Mouse (Mus musculus): ENCODE measurements at regions not wholly inside any gene's neighbourhood (a gene's known extent, or its start where the extent isn't known, plus 50 kb on each side); places are given as distances from the start of the nearest gene placed in this dataset.
"Not testable (repeated sequence)": the region's sequence is repeated elsewhere in the genome, so short reads cannot be mapped to it uniquely, and the experiment has no call there.

GRCm38 (mm10) chr11:45404377-45405029 lies 447.3 kb upstream of the Clint1 start:
- 85% methylated on average over 10 of the region's 10 CpGs for WGBS
- ATAC-seq (ENCODE audit: low FRiP score), result no peak
- no peak overlapping the region for H3K4me3 ChIP-seq (ENCODE audit: low read depth, low read length)

GRCm38 (mm10) chr11:45424066-45424465 lies 427.8 kb upstream of the Clint1 start:
- ATAC-seq (ENCODE audit: low FRiP score); H3K4me2 ChIP-seq; DNase-seq (ENCODE audit: low spot score, missing footprints); H3K4me3 ChIP-seq (ENCODE audit: low read depth, low read length); H3K27ac ChIP-seq (ENCODE audit: low read depth, low read length); H3K9me3 ChIP-seq (ENCODE audit: control insufficient read depth, low read length); H3K9ac ChIP-seq (ENCODE audit: low read length); H3K27me3 ChIP-seq (ENCODE audit: control insufficient read depth, insufficient read depth, low read length); H3K4me1 ChIP-seq (ENCODE audit: control insufficient read depth, insufficient read depth, low read length); H3K36me3 ChIP-seq (ENCODE audit: control insufficient read depth, insufficient read depth, low read length): not testable (repeated sequence)

More at GRCm38 (mm10) chr11:45404377-45405029, 447.3 kb upstream of the Clint1 start:
- no peaks in the 10 kb centered on the region for H3K9me3 ChIP-seq (ENCODE audit: control insufficient read depth, low read length)
- no peak overlapping the region for H3K4me2 ChIP-seq
- DNase-seq (ENCODE audit: low spot score, missing footprints), result no peak
- no peaks in the 10 kb centered on the region for H3K4me1 ChIP-seq (ENCODE audit: control insufficient read depth, insufficient read depth, low read length)
- no peak overlapping the region for H3K27ac ChIP-seq (ENCODE audit: low read depth, low read length)
- H3K27me3 ChIP-seq (ENCODE audit: control insufficient read depth, insufficient read depth, low read length), result no peaks in the 10 kb centered on the region
- H3K36me3 ChIP-seq (ENCODE audit: control insufficient read depth, insufficient read depth, low read length), result no peaks in the 10 kb centered on the region
- no peak overlapping the region for H3K9ac ChIP-seq (ENCODE audit: low read length)

- Histone ChIP-seq H3K36me3 (ENCODE audit: control insufficient read depth, insufficient read depth, low read length) (no peaks in the 10 kb centered on the region), H3K4me1 (ENCODE audit: control insufficient read depth, insufficient read depth, low read length) (no peaks in the 10 kb centered on the region), H3K9me3 (ENCODE audit: control insufficient read depth, low read length) (no peaks in the 10 kb centered on the region), H3K27me3 (ENCODE audit: control insufficient read depth, insufficient read depth, low read length) (no peaks in the 10 kb centered on the region), H3K27ac (ENCODE audit: low read depth, low read length) (no peak overlapping the region), H3K9ac (ENCODE audit: low read length) (no peak overlapping the region), H3K4me2 (no peak overlapping the region), H3K4me3 (ENCODE audit: low read depth, low read length) (no peak overlapping the region)
- ATAC-seq (ENCODE audit: low FRiP score), result no peak
- no peak for DNase-seq (ENCODE audit: low spot score, missing footprints)
- 67% methylated on average over 3 of the region's 3 CpGs for WGBS
These were observed 410.7 kb upstream of the Clint1 start for GRCm38 (mm10) chr11:45440937-45441720.

- H3K27me3 ChIP-seq (ENCODE audit: control insufficient read depth, insufficient read depth, low read length), result no peaks in the 10 kb centered on the region
- DNase-seq (ENCODE audit: low spot score, missing footprints) (no peak), ATAC-seq (ENCODE audit: low FRiP score) (no peak)
- H3K27ac ChIP-seq (ENCODE audit: low read depth, low read length), result no peak overlapping the region
- H3K36me3 ChIP-seq (ENCODE audit: control insufficient read depth, insufficient read depth, low read length), result no peaks in the 10 kb centered on the region
- no peak overlapping the region for H3K9ac ChIP-seq (ENCODE audit: low read length)
- H3K9me3 ChIP-seq (ENCODE audit: control insufficient read depth, low read length), result no peaks in the 10 kb centered on the region
- WGBS, result 84% methylated on average over 2 of the region's 2 CpGs
- no peak overlapping the region for H3K4me2 ChIP-seq
- H3K4me3 ChIP-seq (ENCODE audit: low read depth, low read length), result no peak overlapping the region
- H3K4me1 ChIP-seq (ENCODE audit: control insufficient read depth, insufficient read depth, low read length), result no peaks in the 10 kb centered on the region
These were observed 405.3 kb upstream of the Clint1 start for GRCm38 (mm10) chr11:45446512-45446911.

GRCm38 (mm10) chr11:45454234-45454633 lies 397.6 kb upstream of the Clint1 start:
- ATAC-seq (ENCODE audit: low FRiP score) (no peak), DNase-seq (ENCODE audit: low spot score, missing footprints) (no peak)
- Histone ChIP-seq H3K4me1 (ENCODE audit: control insufficient read depth, insufficient read depth, low read length) (no peaks in the 10 kb centered on the region), H3K4me2 (no peak overlapping the region), H3K4me3 (ENCODE audit: low read depth, low read length) (no peak overlapping the region), H3K27ac (ENCODE audit: low read depth, low read length) (no peak overlapping the region), H3K27me3 (ENCODE audit: control insufficient read depth, insufficient read depth, low read length) (no peaks in the 10 kb centered on the region), H3K36me3 (ENCODE audit: control insufficient read depth, insufficient read depth, low read length) (no peaks in the 10 kb centered on the region), H3K9ac (ENCODE audit: low read length) (no peak overlapping the region), H3K9me3 (ENCODE audit: control insufficient read depth, low read length) (no peaks in the 10 kb centered on the region)
- 69% methylated on average over 5 of the region's 5 CpGs for whole genome bisulfite sequencing

GRCm38 (mm10) chr11:45454933-45455332 lies 396.9 kb upstream of the Clint1 start:
- WGBS, result 77% methylated on average over 3 of the region's 3 CpGs
- Histone ChIP-seq H3K4me2 (no peak overlapping the region), H3K4me1 (ENCODE audit: control insufficient read depth, insufficient read depth, low read length) (no peaks in the 10 kb centered on the region), H3K4me3 (ENCODE audit: low read depth, low read length) (no peak overlapping the region), H3K27me3 (ENCODE audit: control insufficient read depth, insufficient read depth, low read length) (no peaks in the 10 kb centered on the region), H3K9me3 (ENCODE audit: control insufficient read depth, low read length) (no peaks in the 10 kb centered on the region), H3K27ac (ENCODE audit: low read depth, low read length) (no peak overlapping the region), H3K36me3 (ENCODE audit: control insufficient read depth, insufficient read depth, low read length) (no peaks in the 10 kb centered on the region), H3K9ac (ENCODE audit: low read length) (no peak overlapping the region)
- ATAC-seq (ENCODE audit: low FRiP score), result no peak
- no peak for DNase-seq (ENCODE audit: low spot score, missing footprints)

- ATAC-seq (ENCODE audit: low FRiP score), result no peak
- no peak for DNase-seq (ENCODE audit: low spot score, missing footprints)
- Histone ChIP-seq H3K4me2 (no peak overlapping the region), H3K27ac (ENCODE audit: low read depth, low read length) (no peak overlapping the region), H3K9ac (ENCODE audit: low read length) (no peak overlapping the region), H3K4me3 (ENCODE audit: low read depth, low read length) (no peak overlapping the region), H3K27me3 (ENCODE audit: control insufficient read depth, insufficient read depth, low read length) (no peaks in the 10 kb centered on the region), H3K36me3 (ENCODE audit: control insufficient read depth, insufficient read depth, low read length) (no peaks in the 10 kb centered on the region), H3K4me1 (ENCODE audit: control insufficient read depth, insufficient read depth, low read length) (no peaks in the 10 kb centered on the region), H3K9me3 (ENCODE audit: control insufficient read depth, low read length) (no peaks in the 10 kb centered on the region)
- WGBS, result 76% methylated on average over 3 of the region's 3 CpGs
These were observed 395.1 kb upstream of the Clint1 start for GRCm38 (mm10) chr11:45456724-45457123.

GRCm38 (mm10) chr11:45457597-45457996 lies 394.3 kb upstream of the Clint1 start:
- H3K27ac ChIP-seq (ENCODE audit: low read depth, low read length), result no peak overlapping the region
- WGBS, result 79% methylated on average over 4 of the region's 4 CpGs
- H3K27me3 ChIP-seq (ENCODE audit: control insufficient read depth, insufficient read depth, low read length), result no peaks in the 10 kb centered on the region
- H3K9me3 ChIP-seq (ENCODE audit: control insufficient read depth, low read length), result no peaks in the 10 kb centered on the region
- H3K4me2 ChIP-seq, result no peak overlapping the region
- H3K4me3 ChIP-seq (ENCODE audit: low read depth, low read length), result no peak overlapping the region
- no peaks in the 10 kb centered on the region for H3K36me3 ChIP-seq (ENCODE audit: control insufficient read depth, insufficient read depth, low read length)
- H3K9ac ChIP-seq (ENCODE audit: low read length), result no peak overlapping the region
- DNase-seq (ENCODE audit: low spot score, missing footprints), result no peak
- no peaks in the 10 kb centered on the region for H3K4me1 ChIP-seq (ENCODE audit: control insufficient read depth, insufficient read depth, low read length)
- no peak for ATAC-seq (ENCODE audit: low FRiP score)

- no peak overlapping the region for H3K4me2 ChIP-seq
- no peaks in the 10 kb centered on the region for H3K9me3 ChIP-seq (ENCODE audit: control insufficient read depth, low read length)
- no peak for DNase-seq (ENCODE audit: low spot score, missing footprints)
- no peak overlapping the region for H3K4me3 ChIP-seq (ENCODE audit: low read depth, low read length)
- no peaks in the 10 kb centered on the region for H3K27me3 ChIP-seq (ENCODE audit: control insufficient read depth, insufficient read depth, low read length)
- WGBS, result 84% methylated on average over 11 of the region's 11 CpGs
- H3K36me3 ChIP-seq (ENCODE audit: control insufficient read depth, insufficient read depth, low read length), result no peaks in the 10 kb centered on the region
- H3K27ac ChIP-seq (ENCODE audit: low read depth, low read length), result no peak overlapping the region
- no peak overlapping the region for H3K9ac ChIP-seq (ENCODE audit: low read length)
- ATAC-seq (ENCODE audit: low FRiP score), result no peak
- H3K4me1 ChIP-seq (ENCODE audit: control insufficient read depth, insufficient read depth, low read length), result no peaks in the 10 kb centered on the region
These were observed 391.7 kb upstream of the Clint1 start for GRCm38 (mm10) chr11:45460000-45460792.
